Mouse (Mus musculus) heart, postnatal 0 days (tissue): ENCODE data around the gene Rnf121.

ENCODE experiments used
- CTCF ChIP-seq: IDR thresholded peaks from 2 replicates; pipeline ENCODE4 v1.5.1; 2016; ENCODE audit warnings: antibody characterized with exemption, control low read depth, low read depth
- EP300 ChIP-seq: IDR thresholded peaks from 2 replicates; pipeline ENCODE4 v1.6.1; 2016; ENCODE audit warnings: antibody characterized with exemption, low read depth

DNA sequence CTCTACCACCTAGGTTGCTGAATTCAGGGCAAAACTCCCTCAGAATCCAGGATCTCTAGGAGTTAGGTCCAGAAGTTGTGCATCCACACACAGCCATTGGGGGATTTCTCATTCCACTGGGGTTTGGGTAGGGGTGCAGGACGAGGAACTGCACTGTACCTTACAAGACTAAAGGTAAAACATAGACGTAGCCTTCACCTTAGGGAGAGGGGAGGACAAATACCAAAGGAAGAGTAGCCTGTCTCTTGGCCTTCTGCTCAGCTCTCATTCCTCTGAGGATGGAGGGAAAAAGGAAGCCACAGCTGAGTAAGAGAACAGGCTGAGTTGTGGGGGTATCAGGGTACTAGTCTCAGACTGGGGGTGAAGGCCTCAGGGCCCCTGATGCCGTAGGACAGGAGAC is 46.7 kb downstream of the Rnf121 start, which contains the start of gene Il18bp:
- TF ChIP-seq CTCF (no peak), EP300 (no peak)
